Mouse (Mus musculus) kidney, postnatal 25 days (tissue): ENCODE data around the gene Olfr1453.
"Not testable (repeated sequence)": the region's sequence is repeated elsewhere in the genome, so short reads cannot be mapped to it uniquely, and the experiment has no call there.

ENCODE experiments used
- DNase-seq, 2 experiments: peaks; one replicate each; pipeline ENCODE4 v3.0.0; 2021; ENCODE audit warnings: mixed read lengths in 2 of 2

Olfr1453 gene

DNA sequence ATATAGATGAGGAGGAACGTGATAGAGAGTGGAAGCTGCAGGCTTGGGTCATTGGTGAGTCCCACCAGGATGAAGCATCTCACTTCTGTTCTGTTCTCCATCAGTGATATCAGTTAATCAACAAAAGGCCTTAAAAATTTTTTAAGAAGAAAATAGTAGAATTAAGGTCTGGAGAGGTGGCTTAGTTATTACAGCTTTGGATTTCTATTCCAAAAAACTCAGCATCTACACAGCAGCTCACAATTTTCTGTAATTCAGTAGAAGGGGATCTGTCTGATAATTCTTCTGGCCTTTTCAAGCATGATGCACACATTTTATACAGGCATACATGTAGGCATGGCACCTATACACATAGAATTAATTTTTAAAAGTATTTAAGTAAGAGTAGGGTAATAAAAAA, at the start of gene Olfr1453:
Gene Olfr1453, minus strand, starts transcription at position 101 of the 400 bp plus-strand sequence.
- no peak for DNase-seq

DNA sequence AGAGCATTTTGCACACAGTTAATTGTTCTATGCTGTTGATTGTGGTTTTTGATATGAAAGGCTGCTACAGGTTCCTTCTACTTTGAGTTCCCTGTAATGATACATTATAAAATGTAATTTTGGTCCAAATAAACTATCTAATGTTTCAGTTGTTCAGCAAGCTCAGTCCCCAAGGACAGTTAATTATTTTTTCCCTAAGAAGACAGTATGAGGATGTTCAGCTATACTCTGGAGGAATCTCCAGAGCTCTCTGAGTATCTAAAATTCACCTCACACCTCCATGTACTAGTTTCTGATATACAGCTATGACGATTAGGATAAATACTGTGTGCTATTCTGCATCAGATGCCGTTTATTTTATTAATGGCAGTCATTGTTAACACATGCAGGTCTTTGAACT, 32.2 kb upstream of the Olfr1453 start, which contains the start of gene Olfr1454:
Gene Olfr1454, plus strand, starts transcription at position 301 of the 400 bp plus-strand sequence.
- no peak for DNase-seq

DNA sequence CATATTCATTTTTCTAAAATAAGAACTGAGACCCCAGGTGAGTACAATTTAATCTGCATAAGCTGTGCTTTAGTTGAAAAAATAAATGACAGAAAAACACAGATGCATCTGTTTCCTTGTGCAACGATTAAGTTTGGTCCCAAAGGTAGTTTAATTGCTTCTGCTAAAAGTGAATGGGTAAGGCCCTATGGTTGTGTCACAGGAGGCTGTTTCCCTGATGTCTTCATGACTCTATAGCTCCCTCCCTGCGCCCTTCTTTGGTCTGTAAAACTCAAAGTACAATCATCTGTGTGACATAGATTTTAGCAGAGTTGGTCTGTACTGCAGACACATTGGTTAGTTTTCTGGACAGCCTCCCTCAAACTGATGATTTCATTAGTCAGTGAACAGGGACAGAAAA, 33.4 kb downstream of the Olfr1453 start, which contains the start of gene Olfr1451:
Gene Olfr1451, plus strand, starts transcription at position 301 of the 400 bp plus-strand sequence.
- DNase-seq: no peak

DNA sequence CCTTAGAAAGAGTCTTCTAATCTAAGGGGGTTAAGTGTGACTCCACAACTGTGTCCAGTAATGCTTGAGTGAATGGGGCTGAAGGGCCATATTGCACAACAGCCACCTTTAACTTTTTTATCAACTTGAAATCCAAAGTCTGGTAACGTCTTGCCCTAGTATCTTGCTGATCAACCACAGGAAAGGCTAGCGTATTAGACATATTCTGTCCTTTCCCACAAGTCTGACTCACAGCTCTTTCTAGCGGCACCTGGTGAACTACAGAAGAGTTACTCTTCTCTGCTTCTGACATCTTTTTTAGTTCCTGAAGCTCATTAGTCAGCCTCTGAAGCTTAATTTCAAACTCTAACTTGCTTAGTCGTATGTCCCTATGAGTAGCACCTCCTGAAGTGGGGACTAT, 35.8 kb downstream of the Olfr1453 start:
- not testable (repeated sequence) for DNase-seq
